Mouse (Mus musculus) forebrain, embryonic 15.5 days (tissue): Measurements from ENCODE around the gene Kcnc4. TPM values are rescaled to one million over a fixed set of nuclear protein-coding genes. Genes with fewer than 3 reads are reported as not detected.

Experiments used
- ATAC-seq: fragments of 200-750 bp; cut with Nextera tagmentation; replicated peaks from 2 replicates; pipeline ENCODE4 v1.8.0; 2017; ENCODE audit warnings: mild to moderate bottlenecking, moderate TSS enrichment, moderate library complexity
- H3K27ac ChIP-seq: fragments of 300-500 bp; sonication (generic); replicated peaks from 2 replicates; pipeline ENCODE4 v1.5.1; 2015; ENCODE audit warnings: mild to moderate bottlenecking, inconsistent platforms
- H3K27me3 ChIP-seq: fragments of 300-500 bp; sonication (generic); 2 replicates; pipeline ENCODE4 v1.6.1; 2015; ENCODE audit warnings: inconsistent platforms
- H3K36me3 ChIP-seq: fragments of 300-500 bp; sonication (generic); 2 replicates; pipeline ENCODE4 v1.6.1; 2015; ENCODE audit warnings: mild to moderate bottlenecking, inconsistent platforms
- H3K4me1 ChIP-seq: fragments of 300-500 bp; sonication (generic); 2 replicates; pipeline ENCODE4 v1.6.1; 2015; ENCODE audit warnings: inconsistent platforms
- H3K4me2 ChIP-seq: fragments of 300-500 bp; sonication (generic); replicated peaks from 2 replicates; pipeline ENCODE4 v1.6.1; 2015; ENCODE audit warnings: mild to moderate bottlenecking, inconsistent platforms
- H3K4me3 ChIP-seq: fragments of 300-500 bp; sonication (generic); 2 replicates; pipeline ENCODE4 v1.5.1; 2015; ENCODE audit warnings: mild to moderate bottlenecking, inconsistent platforms
- H3K9ac ChIP-seq: fragments of 300-500 bp; sonication (generic); replicated peaks from 2 replicates; pipeline ENCODE4 v1.6.1; 2015; ENCODE audit warnings: mild to moderate bottlenecking, inconsistent platforms
- H3K9me3 ChIP-seq: fragments of 300-500 bp; sonication (generic); 2 replicates; pipeline ENCODE4 v1.6.1; 2016; ENCODE audit warnings: inconsistent platforms
- WGBS: fragments of 180-500 bp; shearing (Covaris S2); methylation state at CpG from one replicate; pipeline ENCODE4 v1.1.7; 2015; ENCODE audit warnings: mixed read lengths; 5-methylcytosine and 5-hydroxymethylcytosine counted together
- polyA plus RNA-seq: library from polyadenylated mRNA; unstranded; fragments of >200 nt; fragmentation: Nextera tagmentation; extraction: Ambion mirVana; gene quantifications from 2 replicates; pipeline ENCODE4 v1.2.1, GENCODE M21; 2015

Kcnc4 gene
- polyA plus RNA-seq, 1 experiment from 2014 or later, result 1.8 TPM

DNA sequence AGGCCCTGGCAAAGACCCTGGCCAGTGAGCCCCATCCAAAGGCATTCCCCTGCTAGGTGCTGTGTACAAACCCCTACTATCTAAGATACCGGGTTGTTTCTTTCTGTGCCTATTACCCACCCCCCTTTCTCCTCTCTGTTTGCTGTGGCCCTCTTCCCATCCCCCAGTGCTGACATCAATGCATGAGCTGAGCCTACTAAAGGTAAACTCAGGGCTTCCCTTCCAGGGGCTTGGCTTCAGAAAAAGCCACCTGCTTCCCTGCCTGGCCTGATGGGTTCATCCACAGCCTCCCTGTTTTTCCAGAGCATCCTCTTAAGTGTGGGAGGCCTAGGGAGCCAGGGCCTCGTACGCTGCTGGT lies 42.1 kb downstream of the Kcnc4 start:
- WGBS, result 79% methylated on average over 3 of the region's 3 CpGs
- no peak overlapping the region for H3K27ac ChIP-seq

DNA sequence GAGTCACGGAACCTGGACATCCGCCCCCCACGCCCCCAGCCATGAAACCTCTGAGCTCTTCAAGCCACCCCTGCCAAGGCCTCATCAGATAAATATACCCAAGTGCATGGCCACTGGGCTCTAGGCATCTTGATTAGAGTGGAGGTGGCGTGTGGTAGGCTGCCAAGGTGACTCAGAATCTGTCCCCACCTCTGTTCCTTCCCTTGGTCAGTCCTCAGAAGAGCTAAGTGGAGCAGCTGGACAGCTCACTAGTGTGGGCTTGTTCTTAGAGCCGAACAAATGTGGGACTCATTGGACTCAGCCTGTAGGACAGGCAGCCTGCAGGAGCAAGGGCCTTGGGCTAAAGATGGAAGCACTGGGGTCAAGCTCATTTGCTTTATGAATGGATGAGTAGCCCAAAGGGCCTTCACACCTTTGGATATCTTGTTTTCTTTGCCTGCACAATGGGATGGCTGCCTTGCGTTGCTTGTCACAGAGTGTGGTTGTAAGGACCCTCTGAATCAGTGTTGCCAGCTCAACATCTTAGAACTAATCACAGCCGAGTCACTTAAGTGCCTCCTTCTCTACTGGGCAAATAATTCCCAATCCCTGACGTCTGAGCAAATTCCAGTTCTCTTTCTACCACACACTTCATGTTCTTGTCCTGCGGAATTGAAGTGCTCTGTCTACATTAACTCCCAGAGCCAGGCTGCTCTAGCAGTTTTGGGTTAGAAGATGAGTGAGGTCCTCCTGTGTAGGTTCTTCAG lies 42.6 kb downstream of the Kcnc4 start:
- H3K4me2 ChIP-seq, result no peak overlapping the region
- H3K4me3 ChIP-seq, result no peak overlapping the region
- no peak overlapping the region for H3K27ac ChIP-seq
- H3K4me1 ChIP-seq, result peaks cover 16% of the 10 kb centered on the region
- no peaks in the 10 kb centered on the region for H3K27me3 ChIP-seq
- ATAC-seq, result no peak
- no peaks in the 10 kb centered on the region for H3K36me3 ChIP-seq
- no peaks in the 10 kb centered on the region for H3K9me3 ChIP-seq
- H3K9ac ChIP-seq, result no peak overlapping the region
- WGBS, result 90% methylated on average over 9 of the region's 9 CpGs

More for the DNA sequence above, 42.1 kb downstream of the Kcnc4 start:
- no peaks in the 10 kb centered on the region for H3K27me3 ChIP-seq
- H3K9me3 ChIP-seq, result no peaks in the 10 kb centered on the region
- no peak overlapping the region for H3K4me3 ChIP-seq
- no peaks in the 10 kb centered on the region for H3K36me3 ChIP-seq
- peaks cover 11% of the 10 kb centered on the region for H3K4me1 ChIP-seq
- no peak overlapping the region for H3K9ac ChIP-seq
- no peak overlapping the region for H3K4me2 ChIP-seq
- no peak for ATAC-seq

DNA sequence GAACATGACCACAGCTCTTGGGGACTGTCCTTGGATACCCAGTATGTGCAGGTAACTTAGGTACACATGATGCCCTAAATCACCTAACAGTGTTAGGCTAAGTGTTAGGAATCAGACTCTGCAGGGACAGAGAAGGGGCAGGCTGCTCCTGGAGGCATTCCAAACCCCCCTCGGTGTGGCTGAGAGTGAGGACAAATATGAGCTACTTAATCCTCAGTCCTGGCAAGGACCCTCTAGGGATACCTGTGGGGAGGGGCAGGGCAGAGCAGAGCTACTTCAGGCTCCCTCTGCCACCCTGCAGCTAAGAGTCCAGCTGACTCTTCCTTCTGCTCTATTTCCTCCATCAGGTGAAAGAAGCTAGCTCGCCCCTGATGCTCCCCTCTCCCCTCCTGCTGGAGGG lies 46.3 kb downstream of the Kcnc4 start:
- 38% methylated on average over 2 of the region's 2 CpGs for WGBS
- Histone ChIP-seq H3K36me3 (no peaks in the 10 kb centered on the region), H3K27ac (0 out of 2 replicates have a peak overlapping the region, but pooled peaks have one; percentile 33), H3K9me3 (no peaks in the 10 kb centered on the region), H3K4me1 (peaks cover 22% of the 10 kb centered on the region), H3K27me3 (no peaks in the 10 kb centered on the region), H3K9ac (no peak overlapping the region), H3K4me3 (no peak overlapping the region), H3K4me2 (no peak overlapping the region)
- ATAC-seq, result no peak; the same call in 1 of the 2 replicates

DNA sequence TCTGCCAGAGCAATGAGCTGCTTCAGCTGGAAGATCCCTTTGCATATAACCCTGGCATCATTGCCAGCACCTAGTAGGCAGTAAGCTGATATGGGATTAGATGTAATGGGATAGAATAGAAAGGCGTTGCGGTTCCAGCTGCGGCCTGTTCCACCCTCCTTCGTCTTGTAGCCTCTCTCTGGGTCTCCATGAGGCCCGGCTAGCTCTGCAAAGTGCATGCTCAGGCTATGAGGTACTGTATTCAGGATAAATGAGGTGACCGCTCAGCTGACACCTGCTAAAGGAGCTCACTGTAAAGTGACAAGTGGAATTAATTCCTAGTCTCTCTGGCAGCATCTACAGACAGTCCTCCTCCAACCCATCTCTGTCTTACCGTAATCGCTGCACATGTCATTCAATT lies 46.8 kb downstream of the Kcnc4 start:
- Histone ChIP-seq H3K9me3 (no peaks in the 10 kb centered on the region), H3K27ac (peak overlapping the region; percentile 33; the same call in 1 of the 2 replicates), H3K4me2 (no peak overlapping the region), H3K27me3 (no peaks in the 10 kb centered on the region), H3K4me3 (no peak overlapping the region), H3K36me3 (no peaks in the 10 kb centered on the region), H3K9ac (no peak overlapping the region), H3K4me1 (peaks cover 22% of the 10 kb centered on the region)
- peak; percentile 29 for ATAC-seq
- 51% methylated on average over 8 of the region's 8 CpGs for WGBS

DNA sequence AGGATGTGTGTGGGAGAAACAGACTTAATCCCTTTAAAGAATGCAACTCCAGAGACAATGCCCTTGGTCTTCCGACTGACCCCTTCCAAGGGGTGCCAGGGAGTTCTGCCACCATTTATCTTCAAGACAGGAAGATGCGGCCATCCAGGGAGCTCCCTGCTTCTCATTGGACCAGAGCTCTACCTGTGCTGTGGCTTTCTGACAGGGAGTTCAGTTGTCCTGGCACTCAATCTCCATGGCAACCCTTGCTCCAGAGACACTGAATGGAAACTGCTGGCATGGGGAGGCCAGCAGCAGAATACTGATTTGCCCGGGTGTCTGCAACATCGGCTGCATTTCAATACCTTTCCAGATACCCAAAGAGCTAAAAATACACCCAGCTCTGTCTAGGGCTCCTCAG lies 47.7 kb downstream of the Kcnc4 start:
- Histone ChIP-seq H3K4me1 (peaks cover 22% of the 10 kb centered on the region), H3K9ac (no peak overlapping the region), H3K4me3 (no peak overlapping the region), H3K27ac (peak overlapping the region; percentile 33), H3K9me3 (no peaks in the 10 kb centered on the region), H3K4me2 (no peak overlapping the region), H3K36me3 (no peaks in the 10 kb centered on the region), H3K27me3 (no peaks in the 10 kb centered on the region)
- WGBS, result 17% methylated on average over 4 of the region's 4 CpGs
- ATAC-seq, result peak; percentile 84

DNA sequence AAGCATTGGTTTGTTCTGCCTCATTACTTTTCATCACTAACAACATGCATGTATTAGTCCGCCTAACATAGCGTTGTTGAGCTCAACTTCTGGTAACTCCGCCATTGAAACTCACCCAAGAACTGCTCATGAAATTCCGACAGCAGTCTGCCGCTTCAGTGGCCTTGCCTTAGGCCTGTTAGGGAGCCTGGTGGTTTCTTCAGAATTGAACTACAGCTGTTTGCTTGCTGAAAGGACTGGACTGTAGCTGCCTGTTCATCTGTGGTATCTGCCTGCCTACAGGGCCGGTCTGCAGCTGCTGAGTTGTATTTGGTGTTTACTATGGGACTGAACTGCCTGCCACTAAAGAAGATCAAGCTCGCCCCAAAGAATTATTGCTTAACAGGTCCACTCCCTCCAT lies 58.0 kb downstream of the Kcnc4 start:
- Histone ChIP-seq H3K9ac (no peak overlapping the region), H3K27me3 (no peaks in the 10 kb centered on the region), H3K27ac (no peak overlapping the region), H3K9me3 (no peaks in the 10 kb centered on the region), H3K36me3 (no peaks in the 10 kb centered on the region), H3K4me3 (no peak overlapping the region), H3K4me2 (no peak overlapping the region), H3K4me1 (no peaks in the 10 kb centered on the region)
- 86% methylated on average over 7 of the region's 7 CpGs for WGBS
- no peak for ATAC-seq

DNA sequence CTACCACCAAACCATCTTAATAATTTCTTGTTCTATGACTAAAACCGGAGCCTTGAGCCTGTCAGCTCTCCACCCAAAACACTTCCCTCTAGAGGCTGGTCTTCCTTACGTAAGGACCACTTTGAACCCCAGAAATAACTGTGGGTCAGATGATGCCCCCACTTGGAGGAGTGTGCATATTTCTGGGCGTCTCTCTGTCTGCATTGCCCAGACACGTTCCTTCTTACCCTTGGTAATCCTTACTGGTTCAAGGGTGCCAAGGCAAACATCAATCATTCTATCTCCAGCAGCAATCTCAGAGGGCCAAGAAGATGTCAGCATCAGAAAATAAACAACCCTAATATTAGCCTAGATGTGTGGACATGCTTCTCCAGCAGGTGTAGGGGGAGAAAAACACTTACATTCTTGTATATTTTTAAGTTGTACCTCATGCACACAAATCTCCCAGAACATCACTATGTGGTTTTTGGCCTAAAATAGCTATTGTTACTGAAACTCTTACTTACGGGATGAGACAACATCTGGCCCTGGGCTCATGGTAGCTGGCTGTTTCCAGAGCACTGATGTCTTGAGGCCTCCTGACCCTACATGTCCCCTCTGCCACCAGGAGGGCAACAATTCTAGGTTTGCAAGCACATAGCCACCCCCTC lies 59.2 kb downstream of the Kcnc4 start:
- no peak for ATAC-seq
- H3K9me3 ChIP-seq, result no peaks in the 10 kb centered on the region
- H3K27me3 ChIP-seq, result no peaks in the 10 kb centered on the region
- no peak overlapping the region for H3K4me3 ChIP-seq
- 85% methylated on average over 5 of the region's 5 CpGs for WGBS
- no peaks in the 10 kb centered on the region for H3K36me3 ChIP-seq
- no peak overlapping the region for H3K9ac ChIP-seq
- no peaks in the 10 kb centered on the region for H3K4me1 ChIP-seq
- H3K4me2 ChIP-seq, result no peak overlapping the region
- no peak overlapping the region for H3K27ac ChIP-seq

DNA sequence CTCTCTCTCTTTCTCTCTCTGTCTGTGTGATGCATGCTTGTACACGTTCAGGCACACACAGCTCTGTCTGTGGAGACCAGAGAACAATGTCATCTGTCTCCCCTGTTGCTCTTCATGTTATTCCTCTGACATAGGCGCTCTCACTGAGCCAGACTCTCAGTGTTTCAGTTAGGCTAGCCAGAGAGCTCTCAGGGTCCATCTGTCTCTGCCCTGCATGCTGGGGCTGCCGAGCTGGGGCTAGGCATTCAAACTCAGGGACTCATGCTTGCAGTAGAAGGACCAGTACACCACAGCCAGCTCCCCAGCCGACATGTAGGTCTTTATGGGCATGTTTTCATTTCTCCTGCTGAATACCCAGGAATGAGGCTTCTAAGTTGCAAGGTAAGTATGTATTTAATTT lies 68.2 kb downstream of the Kcnc4 start:
- Histone ChIP-seq H3K4me2 (no peak overlapping the region), H3K27ac (no peak overlapping the region), H3K9me3 (no peaks in the 10 kb centered on the region), H3K36me3 (no peaks in the 10 kb centered on the region), H3K9ac (no peak overlapping the region), H3K4me3 (no peak overlapping the region), H3K27me3 (no peaks in the 10 kb centered on the region), H3K4me1 (no peaks in the 10 kb centered on the region)
- no peak for ATAC-seq
- 68% methylated on average over 4 of the region's 4 CpGs for WGBS

Other genes starting within 250 kb of the Kcnc4 start
- gene Cym, start 237.8 kb downstream of the Kcnc4 start, polyA plus RNA-seq, result 0.14 TPM in 1 of 2 replicates, not detected in the other
- not detected in 2 replicates for gene A630076J17Rik, start 228.9 kb downstream of the Kcnc4 start, polyA plus RNA-seq
- gene Prok1, start 219.8 kb downstream of the Kcnc4 start, polyA plus RNA-seq, result 0.08 TPM in 1 of 2 replicates, not detected in the other
- gene Lamtor5, start 180.7 kb downstream of the Kcnc4 start, polyA plus RNA-seq, result 213 and 228 TPM in 2 replicates
- gene Slc16a4, start 168.3 kb downstream of the Kcnc4 start, polyA plus RNA-seq, result 2.6 and 3.1 TPM in 2 replicates
- gene Rbm15, start 125.9 kb downstream of the Kcnc4 start, polyA plus RNA-seq, result 9.8 and 10.5 TPM in 2 replicates
- gene Slc6a17, start 58.5 kb upstream of the Kcnc4 start, polyA plus RNA-seq, result 17.2 and 19.6 TPM in 2 replicates
- gene Ubl4b, start 95.5 kb upstream of the Kcnc4 start, polyA plus RNA-seq, result 0.13 TPM in 1 of 2 replicates, not detected in the other
- gene Alx3, start 135.5 kb upstream of the Kcnc4 start, polyA plus RNA-seq, result 2.5 and 3.1 TPM in 2 replicates
- not detected in 2 replicates for gene Gm10961, start 171.8 kb upstream of the Kcnc4 start, polyA plus RNA-seq
- 148 and 149 TPM in 2 replicates for gene Strip1, start 172.1 kb upstream of the Kcnc4 start, polyA plus RNA-seq
- 110 and 114 TPM in 2 replicates for gene Ahcyl1, start 237.0 kb upstream of the Kcnc4 start, polyA plus RNA-seq